Mouse (Mus musculus) forebrain, embryonic 14.5 days (tissue): ENCODE data around the gene Pdia6. TPM values are rescaled to one million over a fixed set of nuclear protein-coding genes. Genes with fewer than 3 reads are reported as not detected.

Source experiments
- ATAC-seq: fragments of 200-750 bp; cut with Nextera tagmentation; 2 replicates; pipeline ENCODE4 v1.8.0; 2017; ENCODE audit warnings: mild to moderate bottlenecking, moderate library complexity
- DNase-seq: peaks from one replicate; pipeline ENCODE4 v3.0.0-alpha.2; 2015; ENCODE audit warnings: low spot score
- H3K27ac ChIP-seq: fragments of 300-500 bp; sonication (generic); 2 replicates; pipeline ENCODE4 v1.5.1; 2014; ENCODE audit warnings: low read depth, mild to moderate bottlenecking, control low read depth, low read length, moderate library complexity
- H3K27me3 ChIP-seq: fragments of 300-500 bp; sonication (generic); replicated peaks from 2 replicates; pipeline ENCODE4 v1.6.1; 2014; ENCODE audit warnings: low read length, control low read depth, mixed read lengths; ENCODE audit not compliant: control insufficient read depth, insufficient read depth
- H3K36me3 ChIP-seq: fragments of 300-500 bp; sonication (generic); 2 replicates; pipeline ENCODE4 v1.6.1; 2014; ENCODE audit warnings: low read length, control low read depth; ENCODE audit not compliant: control insufficient read depth, insufficient read depth
- H3K4me1 ChIP-seq: fragments of 300-500 bp; sonication (generic); 2 replicates; pipeline ENCODE4 v1.6.1; 2014; ENCODE audit warnings: antibody characterized with exemption, low read length, control low read depth; ENCODE audit not compliant: control insufficient read depth, insufficient read depth
- H3K4me2 ChIP-seq: fragments of 300-500 bp; sonication (generic); 2 replicates; pipeline ENCODE4 v1.6.1; 2014; ENCODE audit warnings: mild to moderate bottlenecking, control low read depth, low read length
- H3K4me3 ChIP-seq: fragments of 300-500 bp; sonication (generic); 2 replicates; pipeline ENCODE4 v1.5.1; 2014; ENCODE audit warnings: low read depth, low read length, control low read depth
- H3K9ac ChIP-seq: fragments of 300-500 bp; sonication (generic); 2 replicates; pipeline ENCODE4 v1.6.1; 2014; ENCODE audit warnings: mild to moderate bottlenecking, low read length, control low read depth, moderate library complexity
- H3K9me3 ChIP-seq: fragments of 300-500 bp; sonication (generic); replicated peaks from 2 replicates; pipeline ENCODE4 v1.6.1; 2016; ENCODE audit warnings: low read length, control low read depth, mixed read lengths; ENCODE audit not compliant: control insufficient read depth
- WGBS: fragments of 180-500 bp; shearing (Covaris S2); extraction: QIAGEN DNeasy Blood & Tissue Kit; methylation state at CpG from one replicate; pipeline ENCODE4 v1.1.7; 2014; 5-methylcytosine and 5-hydroxymethylcytosine counted together
- polyA plus RNA-seq: library from polyadenylated mRNA; unstranded; fragments of >200 nt; fragmentation: Nextera tagmentation; extraction: Ambion mirVana; gene quantifications from 2 replicates; pipeline ENCODE4 v1.2.1, GENCODE M21; 2014

The Pdia6 gene
- polyA plus RNA-seq = 357 and 368 TPM in 2 replicates

GRCm38 (mm10) chr12:17265971-17266672 lies at the start of gene Pdia6:
Pdia6 (plus strand) TSS chr12:17266545.
- DNase-seq (peak; percentile 98), ATAC-seq (peak; percentile 98)
- WGBS = 1% methylated on average over 48 of the region's 48 CpGs

GRCm38 (mm10) chr12:17218390-17218789 lies 48.0 kb upstream of the Pdia6 start:
- Histone ChIP-seq H3K27ac (no peak overlapping the region), H3K36me3 (no peaks in the 10 kb centered on the region), H3K4me1 (no peaks in the 10 kb centered on the region), H3K4me2 (no peak overlapping the region), H3K9ac (no peak overlapping the region), H3K27me3 (no peaks in the 10 kb centered on the region), H3K4me3 (no peak overlapping the region), H3K9me3 (no peaks in the 10 kb centered on the region)
- DNase-seq (peak; percentile 62), ATAC-seq (no peak)
- WGBS = 10% methylated on average over 8 of the region's 8 CpGs

More at GRCm38 (mm10) chr12:17265971-17266672, at the start of gene Pdia6:
- Histone ChIP-seq H3K9ac (peak within 1 kb of the TSS; percentile 91), H3K4me3 (peak within 1 kb of the TSS; percentile 96), H3K27me3 (no peaks in the 10 kb centered on the region), H3K4me1 (peaks cover 17% of the 10 kb centered on the region), H3K36me3 (peaks cover 14% of the 10 kb centered on the region), H3K9me3 (no peaks in the 10 kb centered on the region), H3K27ac (peak within 1 kb of the TSS; percentile 86), H3K4me2 (peak within 1 kb of the TSS; percentile 75)

- Histone ChIP-seq H3K9me3 (no peaks in the 10 kb centered on the region), H3K4me2 (no peak overlapping the region), H3K4me1 (no peaks in the 10 kb centered on the region), H3K36me3 (no peaks in the 10 kb centered on the region), H3K27ac (no peak overlapping the region), H3K27me3 (no peaks in the 10 kb centered on the region), H3K4me3 (no peak overlapping the region), H3K9ac (no peak overlapping the region)
- DNase-seq (no peak), ATAC-seq (no peak)
- 85% methylated on average over 4 of the region's 4 CpGs for WGBS
Measured at GRCm38 (mm10) chr12:17219107-17219506, 47.2 kb upstream of the Pdia6 start.

- H3K9me3 ChIP-seq = no peaks in the 10 kb centered on the region
- H3K4me3 ChIP-seq = no peak overlapping the region
- WGBS = 73% methylated on average over 5 of the region's 5 CpGs
- no peaks in the 10 kb centered on the region for H3K36me3 ChIP-seq
- H3K27me3 ChIP-seq = no peaks in the 10 kb centered on the region
- DNase-seq (no peak), ATAC-seq (no peak)
- H3K9ac ChIP-seq = no peak overlapping the region
- H3K27ac ChIP-seq = no peak overlapping the region
- H3K4me1 ChIP-seq = no peaks in the 10 kb centered on the region
- H3K4me2 ChIP-seq = no peak overlapping the region
Measured at GRCm38 (mm10) chr12:17220631-17221030, 45.7 kb upstream of the Pdia6 start.

- no peaks in the 10 kb centered on the region for H3K4me1 ChIP-seq
- 55% methylated on average over 5 of the region's 5 CpGs for WGBS
- no peak overlapping the region for H3K9ac ChIP-seq
- no peak overlapping the region for H3K27ac ChIP-seq
- ATAC-seq = no peak
- H3K4me3 ChIP-seq = no peak overlapping the region
- no peaks in the 10 kb centered on the region for H3K27me3 ChIP-seq
- no peaks in the 10 kb centered on the region for H3K36me3 ChIP-seq
- no peaks in the 10 kb centered on the region for H3K9me3 ChIP-seq
- no peak for DNase-seq
- H3K4me2 ChIP-seq = no peak overlapping the region
Measured at GRCm38 (mm10) chr12:17221891-17222428, 44.4 kb upstream of the Pdia6 start.

- Histone ChIP-seq H3K27ac (no peak overlapping the region), H3K9me3 (no peaks in the 10 kb centered on the region), H3K4me1 (no peaks in the 10 kb centered on the region), H3K4me3 (no peak overlapping the region), H3K4me2 (no peak overlapping the region), H3K9ac (no peak overlapping the region), H3K36me3 (no peaks in the 10 kb centered on the region), H3K27me3 (no peaks in the 10 kb centered on the region)
- no peak for ATAC-seq
- DNase-seq = no peak
- 41% methylated on average over 3 of the region's 3 CpGs for WGBS
Measured at GRCm38 (mm10) chr12:17223050-17223449, 43.3 kb upstream of the Pdia6 start.

- H3K9me3 ChIP-seq = no peaks in the 10 kb centered on the region
- no peak for ATAC-seq
- no peaks in the 10 kb centered on the region for H3K4me1 ChIP-seq
- WGBS = 73% methylated on average over 5 of the region's 5 CpGs
- DNase-seq = no peak
- no peak overlapping the region for H3K4me3 ChIP-seq
- H3K4me2 ChIP-seq = no peak overlapping the region
- H3K27ac ChIP-seq = no peak overlapping the region
- no peaks in the 10 kb centered on the region for H3K36me3 ChIP-seq
- no peaks in the 10 kb centered on the region for H3K27me3 ChIP-seq
- H3K9ac ChIP-seq = no peak overlapping the region
Measured at GRCm38 (mm10) chr12:17225012-17225411, 41.3 kb upstream of the Pdia6 start.

- no peaks in the 10 kb centered on the region for H3K9me3 ChIP-seq
- no peak overlapping the region for H3K4me3 ChIP-seq
- no peaks in the 10 kb centered on the region for H3K36me3 ChIP-seq
- no peak overlapping the region for H3K4me2 ChIP-seq
- no peaks in the 10 kb centered on the region for H3K27me3 ChIP-seq
- H3K27ac ChIP-seq = no peak overlapping the region
- 81% methylated on average over 4 of the region's 4 CpGs for WGBS
- no peak overlapping the region for H3K9ac ChIP-seq
- no peaks in the 10 kb centered on the region for H3K4me1 ChIP-seq
- peak; percentile 51 for DNase-seq
- no peak for ATAC-seq
Measured at GRCm38 (mm10) chr12:17227903-17228302, 38.4 kb upstream of the Pdia6 start.

GRCm38 (mm10) chr12:17230581-17230980 lies 35.8 kb upstream of the Pdia6 start:
- ATAC-seq (no peak), DNase-seq (no peak)
- H3K36me3 ChIP-seq = no peaks in the 10 kb centered on the region
- no peak overlapping the region for H3K9ac ChIP-seq
- no peaks in the 10 kb centered on the region for H3K27me3 ChIP-seq
- WGBS = 84% methylated on average over 5 of the region's 5 CpGs
- H3K9me3 ChIP-seq = no peaks in the 10 kb centered on the region
- no peaks in the 10 kb centered on the region for H3K4me1 ChIP-seq
- H3K27ac ChIP-seq = no peak overlapping the region
- no peak overlapping the region for H3K4me3 ChIP-seq
- H3K4me2 ChIP-seq = no peak overlapping the region
